Comparison of ENCODE assay signal across 11 mouse cellular contexts in genomic region chr8:83423032-83423825, GRCm38 (mm10). TPM values are rescaled to one million over a fixed set of nuclear protein-coding genes. Genes with fewer than 3 reads are reported as not detected.
DNase-seq lines count a peak whose midpoint lies in the region; ATAC-seq and TF ChIP-seq lines count a peak whose summit lies in the region.
"Had no signal": no experiment of that assay in that cellular context is flagged by ENCODE, and none has a peak within 500 bp of the region (broad histone marks: within the 10 kb centered on the region; RNA-seq: fewer than 3 reads in every experiment).

No protein-coding gene starts in this region.

- no peak overlapping the region for H3K9ac ChIP-seq in lung, postnatal 0 days (replicated peaks; ENCODE audit: low read depth)
- no peak overlapping the region for H3K9ac ChIP-seq in stomach, embryonic 15.5 days
- H3K9ac ChIP-seq: embryonic facial prominence, embryonic 12.5 days; hindbrain, embryonic 14.5 days had no signal

- no peaks in the 10 kb centered on the region for H3K9me3 ChIP-seq in lung, postnatal 0 days (ENCODE audit: low read length)
- no peaks in the 10 kb centered on the region for H3K9me3 ChIP-seq in stomach, embryonic 15.5 days
- H3K9me3 ChIP-seq: embryonic facial prominence, embryonic 12.5 days had no signal

- H3K4me1 ChIP-seq in lung, postnatal 0 days (ENCODE audit: insufficient read depth, low read depth, low read length): no peaks in the 10 kb centered on the region
- H3K4me1 ChIP-seq in stomach, embryonic 15.5 days: no peaks in the 10 kb centered on the region
- H3K4me1 ChIP-seq: embryonic facial prominence, embryonic 12.5 days had no signal

- H3K4me3 ChIP-seq in lung, postnatal 0 days (ENCODE audit: low read depth, low read length): no peak overlapping the region
- no peak overlapping the region for H3K4me3 ChIP-seq in stomach, embryonic 15.5 days (replicated peaks)
- H3K4me3 ChIP-seq: embryonic facial prominence, embryonic 12.5 days had no signal

- WGBS in lung, postnatal 0 days: 63% methylated on average over 13 of the region's 13 CpGs
- WGBS in stomach, embryonic 15.5 days: 72% methylated on average over 13 of the region's 13 CpGs

- H3K27ac ChIP-seq in lung, postnatal 0 days (ENCODE audit: low read length): no peak overlapping the region
- H3K27ac ChIP-seq in stomach, embryonic 15.5 days: no peak overlapping the region
- H3K27ac ChIP-seq: embryonic facial prominence, embryonic 12.5 days; hindbrain, embryonic 14.5 days had no signal

- ATAC-seq in lung, postnatal 0 days: no peak
- peak; percentile 88 for ATAC-seq in stomach, embryonic 15.5 days (ENCODE audit: insufficient read depth, low FRiP score, low read depth)
- ATAC-seq in inflammation-experienced regulatory T-cells, adult 6 months: no peak

- no peak overlapping the region for H3K4me2 ChIP-seq in lung, postnatal 0 days (replicated peaks; ENCODE audit: low read depth, low read length)
- no peak overlapping the region for H3K4me2 ChIP-seq in stomach, embryonic 15.5 days
- H3K4me2 ChIP-seq: embryonic facial prominence, embryonic 12.5 days; hindbrain, embryonic 14.5 days had no signal

- no peak for TF ChIP-seq CTCF in lung, postnatal 0 days (IDR thresholded peaks at IDR 0.05)

- no peaks in the 10 kb centered on the region for H3K36me3 ChIP-seq in lung, postnatal 0 days (ENCODE audit: insufficient read depth, low read length)
- H3K36me3 ChIP-seq in stomach, embryonic 15.5 days: no peaks in the 10 kb centered on the region
- H3K36me3 ChIP-seq: embryonic facial prominence, embryonic 12.5 days had no signal

- TF ChIP-seq EP300 in lung, postnatal 0 days (IDR thresholded peaks at IDR 0.05): no peak

- no peaks in the 10 kb centered on the region for H3K27me3 ChIP-seq in lung, postnatal 0 days (replicated peaks; ENCODE audit: insufficient read depth, low read length)
- no peaks in the 10 kb centered on the region for H3K27me3 ChIP-seq in stomach, embryonic 15.5 days (replicated peaks)
- H3K27me3 ChIP-seq: embryonic facial prominence, embryonic 12.5 days had no signal

- peak; percentile 5 for DNase-seq in lung, postnatal 14 days
- no peak for DNase-seq in lung, postnatal 0 days (ENCODE audit: low spot score)
- DNase-seq in c-Kit-positive CD71-positive TER-119-positive erythroid progenitor cells, embryonic 14.5 days (ENCODE audit: low spot score): peak; percentile 70
- DNase-seq in kidney, postnatal 36 days: peak; percentile 64 to 72
- no peak for DNase-seq in retina, embryonic 14.5 days (ENCODE audit: low spot score)
- no peak for DNase-seq in T-cell, adult 2 months (ENCODE audit: low spot score)
- DNase-seq: cerebellum, adult 18-20 months had no signal

RNA-seq across cellular contexts. Expression of gene Clgn, which starts 33.6 kb away (rescaled TPM):
- polyA plus RNA-seq in lung, postnatal 0 days (2015; fragmentation: Nextera tagmentation; extraction: Ambion mirVana): 0.07 and 0.11 TPM in 2 replicates
- polyA plus RNA-seq in stomach, embryonic 15.5 days (2015; fragmentation: Nextera tagmentation; extraction: Ambion mirVana): 0.41 and 0.52 TPM in 2 replicates
- polyA plus RNA-seq in inflammation-experienced regulatory T-cells, adult 6 months (2017; shearing (Covaris generic)): 1 to 10 TPM in 1 of 3 experiments, under 1 TPM in 1, not detected in 1; 0.71 to 7.2 TPM

RNA-seq across cellular contexts. Expression of gene Scoc, which starts 35.0 kb away (rescaled TPM):
- 80.5 and 95.1 TPM in 2 replicates for polyA plus RNA-seq in lung, postnatal 0 days (2015; fragmentation: Nextera tagmentation; extraction: Ambion mirVana)
- 102 and 104 TPM in 2 replicates for polyA plus RNA-seq in stomach, embryonic 15.5 days (2015; fragmentation: Nextera tagmentation; extraction: Ambion mirVana)
- 10 to 100 TPM; 26.8 to 34.5 (median 30.6) TPM for polyA plus RNA-seq in inflammation-experienced regulatory T-cells, adult 6 months (2017; shearing (Covaris generic))

Comparison
In these comparisons a context has a peak if more than half of its experiments do, and no peak if none do; other contexts are left out.
1. DNase-seq: peak in lung, postnatal 14 days (single experiment), c-Kit-positive CD71-positive TER-119-positive erythroid progenitor cells, embryonic 14.5 days (single experiment) and kidney, postnatal 36 days (2 of 2); none in lung, postnatal 0 days (single experiment), retina, embryonic 14.5 days (single experiment) and T-cell, adult 2 months (single experiment).